Mouse (Mus musculus) adrenal gland, adult 8-10 months (tissue): ENCODE measurements around the gene Ghr. TPM values are rescaled to one million over a fixed set of nuclear protein-coding genes. Genes with fewer than 3 reads are reported as not detected.
A peak's percentile ranks its signal among the peaks of the same experiment; 100 is the strongest.

Experiments used
- DNase-seq: peaks from one replicate; pipeline ENCODE4 v3.0.0; 2022
- total RNA-seq, 4 experiments: library from RNA; stranded (reverse); gene quantifications; 2 replicates each; pipeline ENCODE4 v1.2.4; 2022

The Ghr gene
- total RNA-seq, 4 experiments from 2014 or later = 67.5 to 155 (median 78.8) TPM

- no peak for DNase-seq
Measured at GRCm38 (mm10) chr15:3290435-3290834, 292.9 kb downstream of the Ghr start.

- DNase-seq = no peak
Measured at GRCm38 (mm10) chr15:3286032-3286431, 297.3 kb downstream of the Ghr start.

GRCm38 (mm10) chr15:3281737-3282136 is 301.6 kb downstream of the Ghr start:
- no peak for DNase-seq

GRCm38 (mm10) chr15:3281216-3281615 is 302.1 kb downstream of the Ghr start:
- no peak for DNase-seq

GRCm38 (mm10) chr15:3279242-3279641 is 304.1 kb downstream of the Ghr start:
- no peak for DNase-seq

- no peak for DNase-seq
Measured at GRCm38 (mm10) chr15:3277391-3277790, 305.9 kb downstream of the Ghr start.

GRCm38 (mm10) chr15:3273191-3273590 is 310.1 kb downstream of the Ghr start:
- no peak for DNase-seq

GRCm38 (mm10) chr15:3271216-3271615 is 312.1 kb downstream of the Ghr start:
- no peak for DNase-seq

- peak; percentile 76 for DNase-seq
Measured at GRCm38 (mm10) chr15:3270646-3271077, 312.6 kb downstream of the Ghr start.

GRCm38 (mm10) chr15:3269996-3270645 is 313.2 kb downstream of the Ghr start:
- no peak for DNase-seq

- DNase-seq = no peak
Measured at GRCm38 (mm10) chr15:3269496-3269895, 313.8 kb downstream of the Ghr start.

- no peak for DNase-seq
Measured at GRCm38 (mm10) chr15:3268247-3268646, 315.0 kb downstream of the Ghr start, which contains the start of gene Selenop. Selenop (plus strand) TSS chr15:3268547.
